Mouse (Mus musculus): ENCODE results near the gene Ubxn6. TPM values are rescaled to one million over a fixed set of nuclear protein-coding genes. Genes with fewer than 3 reads are reported as not detected.
"Not testable (repeated sequence)": the region's sequence is repeated elsewhere in the genome, so short reads cannot be mapped to it uniquely, and the experiment has no call there.

Gene Ubxn6
- total RNA-seq (2021): 10 to 100 TPM; 42.7 to 46.1 TPM
- long read RNA-seq, experiment 1, transcript Ubxn6-201 (11 exons, 2,949 nt): major isoform, 72 of 85 reads
- long read RNA-seq, experiment 1, partial matches to known transcripts: 8 of 85 reads
- long read RNA-seq, experiment 1, other reads (novel, unspliced or antisense): 5 of 85 reads
- long read RNA-seq, experiment 2, transcript Ubxn6-201 (11 exons, 2,949 nt): major isoform, 68 of 76 reads
- long read RNA-seq, experiment 2, partial matches to known transcripts: 3 of 76 reads
- long read RNA-seq, experiment 2, other reads (novel, unspliced or antisense): 4 of 76 reads

DNA sequence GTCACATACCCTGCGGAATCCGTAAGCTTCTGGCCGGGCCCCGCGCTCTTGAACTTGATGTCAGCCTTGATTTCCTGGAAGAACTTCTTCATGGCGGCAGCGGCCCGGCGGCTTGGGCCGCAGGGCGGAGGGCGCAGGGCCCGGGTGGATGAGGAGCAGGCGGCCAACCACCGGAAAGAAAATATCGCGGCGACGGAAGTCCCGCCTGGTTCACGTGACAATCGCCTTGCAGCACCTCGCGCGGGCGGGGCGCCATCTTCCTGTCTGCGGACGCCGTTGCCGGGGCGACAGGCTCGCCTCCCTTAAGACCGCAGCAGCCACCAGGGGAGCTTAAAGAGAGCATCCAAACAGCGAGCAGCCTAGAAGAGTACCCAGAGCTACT, at the start of gene Ubxn6:
Ubxn6 (minus strand) TSS at position 202 of the 382 bp plus-strand sequence.
- DNase-seq: peak; percentile 94

DNA sequence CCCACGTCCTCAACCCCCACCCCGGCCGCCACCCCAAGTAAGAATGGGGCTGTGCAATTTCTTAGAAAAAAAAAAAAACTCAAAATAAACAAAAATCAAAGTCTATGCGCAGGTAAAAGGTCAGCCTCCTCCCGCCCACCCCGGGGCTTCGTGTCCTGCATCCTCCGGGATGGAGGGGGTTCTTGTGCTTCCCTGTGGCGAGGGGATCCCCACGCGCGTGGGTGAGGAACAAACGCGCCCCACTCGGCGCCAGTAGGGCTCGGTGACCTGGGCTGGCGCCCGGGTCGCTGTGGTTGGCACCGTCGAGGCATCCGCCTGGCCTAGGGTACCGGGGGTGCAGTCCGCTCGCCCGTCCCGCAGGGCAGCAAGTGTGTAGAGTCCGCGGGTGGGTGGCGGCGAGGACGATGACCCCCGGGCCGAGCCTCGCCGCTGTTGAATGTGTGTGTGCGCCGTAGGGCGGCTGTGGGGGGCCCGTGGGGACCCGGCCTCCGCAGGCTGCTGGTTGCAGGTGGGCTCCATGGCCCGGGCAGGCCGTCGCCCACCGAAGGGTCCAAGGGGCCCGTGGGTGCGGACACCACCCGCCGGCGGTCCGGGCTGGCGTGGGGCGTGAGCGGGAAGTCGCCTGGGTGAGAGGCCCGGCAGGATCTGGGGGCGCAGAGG, 49.0 kb upstream of the Ubxn6 start:
- no peak for DNase-seq

DNA sequence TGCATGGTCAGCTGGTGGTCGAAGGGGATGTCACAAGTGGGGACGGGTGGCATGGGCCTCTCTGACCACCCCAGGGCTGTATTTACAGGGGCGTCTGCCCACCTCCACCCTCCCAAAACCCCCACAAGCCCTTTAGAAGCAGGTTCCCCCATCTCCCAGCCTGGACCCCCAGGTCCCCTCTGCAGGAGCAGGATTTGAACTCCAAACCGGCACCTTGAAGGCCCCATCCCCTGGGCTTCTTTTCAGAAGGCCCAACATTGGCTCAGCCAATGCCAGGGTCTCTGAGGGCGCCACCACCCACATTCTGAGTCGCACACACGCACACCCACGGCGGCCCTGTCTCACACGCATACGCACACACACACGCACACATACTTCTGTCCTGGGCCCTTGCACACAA, 48.3 kb upstream of the Ubxn6 start:
- no peak for DNase-seq

DNA sequence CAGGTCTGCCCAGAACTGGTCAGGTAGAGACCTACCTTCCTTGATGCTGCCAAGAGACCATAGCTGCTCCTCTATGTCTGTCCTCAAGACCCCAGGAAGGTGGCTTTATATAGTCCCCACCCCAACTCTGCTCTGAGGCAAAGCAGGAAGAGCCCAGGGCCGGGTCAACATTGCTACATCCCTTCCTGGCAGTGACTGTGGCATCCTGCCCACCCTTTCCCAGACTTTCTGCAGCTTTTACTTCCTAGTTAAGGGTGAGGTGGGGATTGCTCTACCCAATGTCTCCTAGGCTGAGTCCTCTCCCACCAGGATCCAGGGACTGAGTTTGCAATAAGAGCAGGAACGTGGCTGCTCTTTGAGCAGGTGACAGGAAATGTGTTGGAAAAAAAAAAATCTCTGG, 47.0 kb upstream of the Ubxn6 start, which contains the start of gene Lrg1:
Lrg1 (minus strand) TSS at position 176 of the 400 bp plus-strand sequence.
- DNase-seq: no peak

DNA sequence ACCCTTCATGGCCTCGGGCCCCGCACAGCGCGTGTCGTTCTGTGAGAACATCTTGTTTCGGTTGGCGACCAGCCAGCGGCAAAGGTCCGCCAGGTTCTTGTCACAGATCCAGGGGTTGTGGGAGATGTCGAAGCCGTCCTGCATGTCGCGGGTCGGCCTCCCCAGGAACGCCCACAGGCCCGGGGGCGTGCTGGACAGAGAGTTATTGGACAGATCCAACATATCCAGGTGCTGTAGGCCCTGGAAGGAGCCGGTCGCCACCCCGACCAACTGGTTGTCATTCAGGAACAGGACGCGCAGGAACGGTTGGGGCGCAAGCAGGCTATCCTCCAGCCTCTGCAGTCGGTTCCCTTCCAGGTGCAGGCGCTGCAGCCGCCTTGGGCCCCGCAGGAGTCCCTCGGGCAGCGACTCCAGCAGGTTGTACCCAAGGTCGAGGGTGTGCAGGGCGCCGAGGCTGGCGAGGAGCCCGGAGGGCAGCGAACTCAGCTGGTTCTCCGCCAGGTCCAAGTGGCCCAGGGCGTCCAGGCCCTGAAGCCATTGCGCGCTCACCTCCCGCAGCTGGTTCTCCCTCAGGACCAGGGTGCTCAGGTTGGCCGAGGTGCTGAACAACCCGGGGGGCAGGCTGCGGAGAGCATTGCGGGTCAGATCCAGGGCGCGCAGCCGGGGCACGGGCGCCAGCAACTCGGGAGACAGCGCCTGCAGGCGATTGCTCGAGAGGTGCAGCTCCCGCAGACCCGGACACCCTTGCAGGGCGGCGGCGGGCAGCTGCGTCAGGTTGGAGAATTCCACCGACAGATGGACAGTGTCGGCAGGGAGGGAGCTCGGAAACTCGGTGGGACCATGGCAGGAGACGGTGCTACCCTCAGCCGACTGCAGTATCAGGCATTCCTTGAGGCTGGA, 45.4 kb upstream of the Ubxn6 start:
- DNase-seq: peak; percentile 75

DNA sequence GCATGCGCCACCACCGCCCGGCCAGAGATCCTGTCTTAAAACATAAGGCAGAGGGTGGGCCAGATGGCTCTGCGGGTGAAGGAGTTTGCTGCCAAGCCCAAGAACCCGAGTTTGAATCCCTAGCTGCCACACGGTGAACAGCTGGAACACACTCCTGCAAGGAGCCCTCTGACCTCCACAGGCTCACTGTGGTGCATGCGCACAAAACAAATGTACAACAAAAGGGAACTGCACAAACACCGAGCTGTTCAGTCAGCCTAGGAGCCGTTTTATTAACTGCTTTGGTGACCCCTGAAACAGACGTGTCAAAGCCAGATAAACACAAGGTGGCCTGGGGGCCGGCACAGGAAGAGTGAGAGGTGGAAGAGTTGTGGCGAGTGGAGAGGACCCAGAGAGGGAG, 44.6 kb upstream of the Ubxn6 start:
- peak; percentile 12 for DNase-seq

DNA sequence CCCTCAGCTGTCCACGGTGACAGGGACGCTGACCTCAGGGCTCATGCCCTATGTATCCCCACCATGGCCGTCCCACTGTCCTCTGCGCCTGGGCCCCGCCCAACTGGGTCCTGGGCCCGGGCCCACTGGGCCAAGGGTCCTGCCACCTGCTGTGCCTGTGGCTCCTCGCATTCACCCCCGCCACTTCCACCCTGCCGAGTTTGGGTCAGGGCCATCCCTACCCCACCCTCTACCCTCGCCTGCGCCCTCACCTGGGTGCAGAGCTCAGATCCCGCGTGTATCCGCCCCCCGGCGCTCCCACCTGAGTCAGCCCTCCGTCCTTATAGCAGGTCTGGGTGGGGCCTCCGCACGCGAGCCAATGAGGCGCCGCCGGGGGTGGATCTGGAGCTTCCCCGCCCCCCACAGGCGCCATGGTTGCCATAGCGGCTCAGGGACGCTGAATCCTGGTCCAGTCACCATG, 42.5 kb upstream of the Ubxn6 start, which contains the start of gene Plin5:
Plin5 (minus strand) TSS at position 346 of the 460 bp plus-strand sequence.
- DNase-seq: peak; percentile 70

DNA sequence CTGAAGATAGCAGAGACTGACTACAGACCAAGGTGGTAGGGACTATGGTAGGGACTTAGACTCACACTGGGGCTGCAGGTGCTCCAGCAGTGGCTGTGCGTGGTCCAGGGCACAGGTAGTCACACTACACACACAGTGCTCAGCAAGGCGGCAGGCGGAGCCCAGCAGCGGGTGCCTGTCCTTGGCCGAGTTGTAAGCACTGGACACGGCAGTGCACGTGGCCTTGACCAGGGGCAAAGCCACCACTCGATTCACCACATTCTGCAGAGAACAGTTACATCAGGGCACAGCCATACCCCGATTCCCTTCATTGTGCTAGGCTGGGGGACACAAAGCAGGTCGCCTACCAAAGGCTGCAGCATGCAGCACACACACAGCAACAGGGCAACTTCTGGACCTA, 41.4 kb upstream of the Ubxn6 start:
- no peak for DNase-seq

DNA sequence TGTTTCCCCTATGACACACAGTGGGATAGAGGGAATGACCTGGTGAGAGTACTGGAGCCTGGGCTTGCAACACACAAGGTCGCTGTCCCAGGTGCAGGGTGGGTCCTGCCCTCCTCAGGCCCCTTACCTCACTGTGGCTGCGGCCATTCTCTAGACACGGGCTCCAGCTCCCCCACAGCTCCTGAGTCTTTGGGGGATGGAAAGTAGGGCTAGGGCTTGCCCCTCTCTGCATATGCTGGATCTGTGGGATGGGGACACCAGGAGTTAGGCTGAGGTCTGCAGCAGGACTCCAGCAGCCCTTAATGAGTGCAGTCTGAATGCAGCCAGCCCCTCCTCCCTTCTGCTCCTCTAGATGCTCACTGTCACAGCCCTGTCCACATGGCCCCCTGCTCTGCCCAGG, 37.9 kb upstream of the Ubxn6 start:
- no peak for DNase-seq

DNA sequence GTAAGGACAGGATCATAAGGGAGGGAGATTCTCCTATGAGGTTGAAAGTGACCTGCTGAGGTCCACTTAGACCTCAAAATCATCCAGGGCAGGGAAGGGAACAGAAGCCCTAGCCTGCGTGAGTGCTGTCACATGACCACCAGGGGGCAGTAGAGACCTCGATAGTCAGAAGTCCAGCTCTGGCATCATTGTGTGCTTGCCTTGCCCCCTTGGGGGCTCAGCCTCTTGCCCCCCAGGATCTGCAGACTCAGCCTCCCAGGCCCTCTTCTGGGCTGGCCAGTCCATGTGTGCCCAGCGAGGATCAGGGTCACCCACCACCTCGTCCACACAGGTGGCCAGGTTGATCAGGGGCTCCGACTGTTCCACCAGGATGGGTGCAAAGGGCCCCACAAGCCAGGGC, 37.0 kb upstream of the Ubxn6 start:
- peak; percentile 52 for DNase-seq

DNA sequence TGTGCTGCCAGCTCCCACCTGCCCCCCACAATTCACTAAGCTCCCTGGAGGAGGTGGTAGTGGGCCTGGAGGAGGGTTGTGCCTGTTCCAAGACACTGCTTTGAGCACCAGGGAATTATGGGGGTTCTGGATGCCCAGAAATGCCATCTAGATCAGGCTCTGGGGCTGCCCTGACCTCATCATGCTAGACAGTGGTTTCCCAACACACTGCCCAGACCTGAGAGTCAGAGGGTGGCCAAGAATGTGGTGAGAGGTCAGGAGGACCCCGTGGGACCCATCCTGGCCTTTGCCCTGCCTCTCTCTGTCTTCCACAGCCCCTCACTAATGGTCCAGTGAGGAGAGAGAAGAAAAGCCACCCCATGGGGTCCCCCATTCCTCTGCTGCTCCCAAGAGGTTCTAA, 36.2 kb upstream of the Ubxn6 start:
- DNase-seq: no peak

DNA sequence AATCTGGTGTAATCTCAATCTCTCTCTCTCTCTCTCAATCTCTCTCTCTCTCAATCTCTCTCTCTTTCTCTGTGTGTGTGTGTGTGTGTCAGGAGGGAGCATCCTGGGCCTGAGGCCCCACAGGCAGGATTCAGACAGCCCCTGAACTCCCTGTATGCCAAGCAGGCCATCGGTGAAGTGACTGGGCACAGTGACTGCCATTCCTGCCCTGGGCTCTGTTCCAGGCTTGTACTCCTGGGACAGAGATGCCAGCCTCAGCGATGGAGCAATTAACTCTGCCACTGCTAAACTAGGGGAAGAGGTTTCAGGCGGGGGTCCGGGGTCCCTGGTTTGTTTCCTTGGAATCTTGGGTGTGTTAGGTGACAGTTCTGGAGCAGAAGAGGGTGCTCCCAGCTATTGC, 35.7 kb upstream of the Ubxn6 start:
- peak; percentile 67 for DNase-seq

DNA sequence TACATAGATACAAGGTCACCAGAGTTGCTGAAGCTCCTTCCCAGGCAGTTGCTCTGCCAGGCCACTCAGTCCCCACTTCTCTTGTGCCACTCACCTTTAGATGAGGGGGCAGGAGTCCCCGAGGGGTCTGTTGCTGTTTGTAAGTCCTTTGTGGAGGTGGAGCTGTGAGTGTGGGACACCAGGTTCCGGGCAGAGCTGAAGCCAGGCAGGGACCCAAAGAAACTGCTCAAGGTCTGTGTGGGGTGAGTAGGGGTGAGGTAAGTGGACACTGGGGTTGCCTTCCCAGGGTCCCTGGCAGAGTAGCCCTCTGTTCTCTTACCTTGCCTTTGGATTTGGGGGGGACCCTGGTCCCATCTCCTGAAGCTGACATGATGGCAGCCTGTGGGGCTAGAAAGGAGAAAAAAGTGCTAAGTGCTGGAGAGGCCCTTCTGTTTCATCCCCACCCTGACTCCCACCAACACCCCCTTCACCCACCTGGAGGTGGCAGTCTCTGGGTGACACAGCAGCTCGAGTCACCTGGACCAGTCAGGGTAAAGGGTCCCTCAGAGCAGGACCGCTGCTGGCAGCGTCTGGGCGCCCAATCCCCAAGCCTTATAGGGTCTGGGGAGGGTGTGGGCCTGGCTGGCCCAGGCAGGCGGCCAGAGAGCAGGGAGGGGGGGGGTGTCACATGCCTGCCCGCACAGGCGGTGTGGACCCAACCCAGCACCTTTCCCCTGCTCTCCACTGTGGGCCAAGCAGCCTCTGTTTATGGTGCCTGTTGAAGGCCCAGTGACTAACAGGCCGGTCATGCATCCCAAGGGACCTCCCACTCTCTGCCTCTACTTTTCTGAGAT, 34.6 kb upstream of the Ubxn6 start, which contains the start of gene Plin4:
Plin4 (minus strand) TSS at position 585 of the 833 bp plus-strand sequence.
- DNase-seq: peak; percentile 91

DNA sequence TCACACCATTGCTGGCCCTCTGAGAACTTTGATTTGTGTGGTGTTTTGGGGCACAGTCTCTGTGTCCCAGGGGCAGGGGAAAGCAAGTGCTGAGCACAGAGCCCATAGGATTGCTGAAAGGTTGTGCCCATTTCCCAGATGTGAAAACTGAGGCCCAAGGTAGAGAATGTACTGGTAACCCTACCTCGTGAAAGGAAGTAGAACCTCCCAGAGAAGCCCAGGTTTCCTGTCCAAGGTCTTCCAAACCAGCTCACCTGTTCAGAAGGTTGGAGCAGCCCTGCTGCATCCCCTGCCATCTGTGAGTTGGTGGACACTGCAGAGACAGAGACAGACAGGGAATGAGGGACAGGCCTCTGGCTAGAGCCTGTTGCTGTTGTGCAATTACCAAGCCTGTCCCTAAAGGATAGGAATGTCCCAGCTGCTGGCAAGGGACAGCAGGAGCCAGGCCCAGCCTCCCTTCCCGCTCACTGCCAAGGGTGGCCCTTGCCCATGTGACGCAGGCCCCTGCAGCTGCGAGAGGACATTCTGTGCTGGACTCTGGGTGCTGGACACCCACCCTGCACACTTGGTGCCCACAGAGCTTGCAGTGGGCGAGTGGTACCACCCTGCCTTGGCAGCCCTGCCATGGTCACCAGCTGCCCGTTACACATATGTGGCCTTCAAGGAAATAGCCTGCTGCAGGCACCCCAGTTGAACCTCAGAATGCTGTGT, 33.7 kb upstream of the Ubxn6 start:
- DNase-seq: peak; percentile 94

DNA sequence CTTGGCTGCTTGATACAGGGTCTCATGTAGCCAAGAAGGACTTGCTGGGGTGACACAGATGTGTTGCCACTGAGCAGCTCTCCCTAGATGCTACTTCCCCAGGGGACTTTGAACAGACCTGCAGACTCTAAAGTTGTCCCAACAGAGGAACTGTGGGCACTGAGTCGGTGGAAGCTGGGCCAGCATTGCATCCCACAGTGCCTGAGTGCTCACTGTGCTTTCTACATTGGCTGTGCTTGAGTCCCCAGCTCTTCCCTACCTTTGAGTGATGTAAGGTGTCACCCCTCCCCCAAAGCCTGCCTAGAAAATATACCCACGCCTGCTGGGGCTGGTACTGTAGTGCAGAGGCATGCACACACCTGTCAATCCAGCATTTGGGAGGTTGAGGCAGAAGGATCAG, 32.9 kb upstream of the Ubxn6 start:
- DNase-seq: no peak

DNA sequence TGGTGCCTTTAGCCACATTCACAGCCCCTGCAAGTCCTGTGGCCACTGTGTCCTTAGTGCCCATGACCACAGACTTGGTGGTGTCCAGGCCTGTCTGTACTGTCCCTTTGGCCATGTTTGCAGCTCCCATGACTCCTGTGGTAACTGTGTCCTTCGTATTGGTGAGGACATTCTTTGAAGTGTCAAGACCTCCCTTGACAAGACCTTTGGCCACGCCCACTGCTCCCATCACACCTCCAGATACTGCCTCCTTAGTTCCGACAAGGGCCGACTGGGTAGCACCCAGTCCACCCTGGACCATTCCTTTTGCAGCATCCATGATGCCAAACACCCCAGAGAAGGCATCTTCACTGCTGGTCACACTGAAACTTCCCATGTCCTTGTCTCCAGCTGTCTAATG, 32.2 kb upstream of the Ubxn6 start:
- DNase-seq: no peak

DNA sequence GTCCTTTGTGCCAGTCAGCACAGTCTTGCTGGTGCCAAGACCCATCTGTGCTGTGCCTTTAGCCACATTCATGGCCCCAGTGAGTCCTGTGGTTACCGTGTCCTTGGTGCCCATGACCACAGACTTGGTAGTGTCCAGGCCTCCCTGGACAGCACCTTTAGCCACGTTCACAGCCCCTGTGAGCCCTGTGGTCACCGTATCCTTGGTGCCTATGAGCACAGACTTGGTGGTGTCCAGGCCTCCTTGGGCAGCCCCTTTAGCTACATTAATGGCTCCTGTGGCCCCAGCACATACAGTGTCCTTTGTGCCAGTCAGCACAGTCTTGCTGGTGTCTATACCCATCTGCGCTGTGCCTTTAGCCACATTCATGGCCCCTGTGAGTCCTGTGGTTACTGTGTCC, 31.6 kb upstream of the Ubxn6 start:
- not testable (repeated sequence) for DNase-seq

DNA sequence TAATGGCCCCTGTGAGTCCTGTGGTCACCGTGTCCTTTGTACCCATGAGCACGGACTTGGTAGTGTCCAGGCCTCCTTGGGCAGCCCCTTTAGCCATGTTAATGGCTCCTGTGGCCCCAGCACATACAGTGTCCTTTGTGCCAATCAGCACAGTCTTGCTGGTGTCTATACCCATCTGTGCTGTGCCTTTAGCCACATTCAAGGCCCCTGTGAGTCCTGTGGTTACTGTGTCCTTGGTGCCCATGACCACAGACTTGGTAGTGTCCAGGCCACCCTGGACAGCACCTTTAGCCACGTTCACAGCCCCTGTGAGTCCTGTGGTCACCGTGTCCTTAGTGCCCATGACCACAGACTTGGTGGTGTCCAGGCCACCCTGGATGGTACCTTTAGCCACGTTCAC, 30.0 kb upstream of the Ubxn6 start:
- DNase-seq: not testable (repeated sequence)

DNA sequence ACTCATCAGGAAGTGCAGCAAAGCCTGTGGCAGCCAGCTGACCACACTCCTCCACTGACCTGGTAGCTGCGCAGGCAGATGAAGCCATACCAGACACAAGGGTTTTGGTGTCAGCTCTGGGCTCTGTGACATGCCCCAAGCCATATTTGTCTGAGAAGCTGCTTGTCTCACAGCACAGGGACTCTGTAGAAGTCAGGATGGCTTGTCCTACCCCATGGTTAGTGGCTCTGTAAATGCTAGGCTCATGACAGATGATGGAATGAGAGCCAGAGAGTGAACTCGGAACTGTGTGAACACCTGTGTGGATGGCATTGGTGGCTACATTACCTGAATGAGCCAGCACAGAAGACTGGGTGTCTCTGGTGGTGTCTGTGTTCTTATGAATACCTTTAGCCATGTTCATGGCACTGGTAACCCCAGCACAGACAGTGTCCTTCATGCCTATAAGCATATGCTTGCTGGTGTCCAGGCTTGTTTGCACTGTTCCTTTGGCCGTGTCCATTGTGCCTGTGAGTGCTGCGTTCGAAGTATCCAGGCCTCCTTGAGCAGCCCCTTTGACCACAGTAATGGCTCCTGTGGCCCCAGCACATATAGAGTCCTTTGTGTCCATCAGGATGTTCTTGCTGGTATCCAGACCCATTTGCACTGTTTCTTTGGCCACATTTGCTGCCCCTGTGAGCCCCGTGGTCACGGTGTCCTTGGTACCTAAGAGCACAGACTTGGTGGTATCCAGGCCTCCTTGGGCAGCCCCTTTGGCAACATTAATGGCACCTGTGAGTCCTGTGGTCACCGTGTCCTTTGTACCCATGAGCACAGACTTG, 28.8 kb upstream of the Ubxn6 start:
- DNase-seq: peak; percentile 40

DNA sequence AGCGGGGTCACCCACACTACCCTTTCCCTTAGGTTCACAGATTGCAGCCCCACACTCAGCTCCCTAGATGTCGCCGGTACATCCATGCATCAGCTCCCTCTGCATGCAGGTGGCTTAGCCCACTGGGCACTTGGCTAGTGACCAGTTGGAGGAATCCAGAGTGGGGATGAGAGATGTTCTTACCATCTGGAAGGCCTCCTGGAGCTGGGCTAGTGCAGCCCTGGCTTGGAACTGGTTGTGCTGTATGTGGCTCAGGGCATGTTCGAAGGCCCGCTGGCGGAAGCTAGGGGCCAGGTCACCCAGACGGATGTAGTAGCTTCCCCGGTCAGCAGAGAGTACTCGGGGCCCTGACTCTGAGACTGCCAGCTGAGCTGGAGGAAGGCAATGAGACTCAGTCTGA, 28.1 kb upstream of the Ubxn6 start:
- no peak for DNase-seq

Data from gastrocnemius, postnatal 25 days (tissue).